Mouse (Mus musculus): ENCODE results near the gene Camk1d.
"Not testable (repeated sequence)": the region's sequence is repeated elsewhere in the genome, so short reads cannot be mapped to it uniquely, and the experiment has no call there.

Camk1d gene

GRCm38 (mm10) chr2:5572314-5573006 is 141.9 kb downstream of the Camk1d start:
- no peak for DNase-seq (ENCODE audit: low spot score in 2 of 2)

DNA sequence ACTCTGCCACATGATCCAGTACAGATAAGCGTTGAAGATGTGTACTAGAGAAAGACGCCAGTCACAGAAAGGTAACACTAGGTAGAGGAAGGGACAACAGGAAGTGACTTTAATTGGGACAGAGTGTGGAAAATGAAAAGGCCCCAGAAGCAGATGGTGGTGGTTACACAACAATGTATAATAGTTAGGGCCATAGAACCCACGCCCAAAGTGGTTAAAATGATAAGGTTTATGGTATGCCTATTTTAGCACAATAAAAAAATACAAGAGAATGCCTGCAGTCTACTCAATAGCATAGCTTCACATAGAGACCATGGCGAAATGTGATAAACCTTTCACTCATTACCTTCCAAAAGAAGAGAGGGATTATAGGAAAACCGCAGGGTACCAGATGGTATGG is 147.7 kb downstream of the Camk1d start:
- no peak for DNase-seq (ENCODE audit: low spot score in 2 of 2)

DNA sequence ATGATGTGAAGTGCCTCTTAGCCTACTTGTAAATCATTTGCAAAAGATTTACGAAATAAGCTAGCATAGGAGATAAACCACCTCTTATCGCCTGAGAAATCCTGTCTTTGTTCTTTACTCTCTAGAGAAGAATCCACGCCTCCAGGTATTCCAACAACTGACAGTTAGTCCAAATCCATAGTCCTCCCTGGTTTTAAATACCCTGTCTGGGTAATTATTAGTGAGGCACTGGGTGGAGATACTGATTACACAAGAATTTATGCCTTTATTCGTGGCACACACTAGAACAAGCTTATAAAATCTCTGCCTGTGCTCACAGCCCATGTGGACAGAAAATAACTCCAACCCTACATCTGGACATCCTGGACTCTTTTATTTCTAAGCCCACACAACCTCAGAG is 150.6 kb downstream of the Camk1d start:
- no peak for DNase-seq (ENCODE audit: low spot score in 2 of 2)

DNA sequence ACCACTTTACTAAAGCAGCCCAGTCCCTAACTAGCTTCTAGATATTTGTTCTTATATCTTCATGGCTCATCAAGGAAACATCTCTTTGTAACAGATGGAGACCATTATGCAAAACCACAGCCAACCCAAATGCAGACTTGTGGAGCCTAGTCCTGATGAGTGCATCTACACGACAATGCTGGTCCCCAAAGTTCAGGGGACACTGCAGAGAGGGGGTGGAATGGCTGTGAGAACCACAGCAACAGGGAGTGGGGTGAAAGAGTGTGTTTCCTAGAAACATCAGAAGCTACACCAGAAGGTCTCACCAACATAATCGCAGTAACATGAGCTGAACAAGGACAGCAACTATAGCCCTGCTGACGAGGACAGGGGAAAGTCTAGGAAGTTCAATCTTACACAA is 152.9 kb downstream of the Camk1d start:
- DNase-seq (ENCODE audit: low spot score in 2 of 2) = no peak

GRCm38 (mm10) chr2:5553264-5553663 is 161.1 kb downstream of the Camk1d start:
- peak in 1 of 2 experiments; percentile 22 for DNase-seq (ENCODE audit: low spot score in 2 of 2)

- no peak for DNase-seq (ENCODE audit: low spot score in 2 of 2)
These were observed 162.5 kb downstream of the Camk1d start for GRCm38 (mm10) chr2:5551758-5552255.

DNA sequence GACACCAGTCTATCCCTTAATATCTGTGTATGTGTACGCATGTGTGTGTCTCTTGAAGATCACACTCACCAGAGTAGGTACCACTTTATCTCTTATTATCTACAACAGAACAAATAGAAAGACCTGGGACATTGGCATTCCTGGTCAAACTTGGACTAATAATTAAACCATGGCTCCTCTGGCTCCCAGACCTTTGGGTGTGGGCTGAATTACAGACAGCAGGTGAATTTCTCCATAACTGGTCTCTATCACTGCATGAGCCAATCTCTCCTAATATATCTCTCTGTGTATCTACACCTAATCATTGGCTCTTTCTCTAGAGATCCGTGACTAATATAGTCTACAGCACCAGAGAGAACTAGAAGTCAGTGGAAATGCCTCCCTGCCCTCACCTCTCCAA is 165.0 kb downstream of the Camk1d start:
- DNase-seq (ENCODE audit: low spot score in 2 of 2) = no peak

DNA sequence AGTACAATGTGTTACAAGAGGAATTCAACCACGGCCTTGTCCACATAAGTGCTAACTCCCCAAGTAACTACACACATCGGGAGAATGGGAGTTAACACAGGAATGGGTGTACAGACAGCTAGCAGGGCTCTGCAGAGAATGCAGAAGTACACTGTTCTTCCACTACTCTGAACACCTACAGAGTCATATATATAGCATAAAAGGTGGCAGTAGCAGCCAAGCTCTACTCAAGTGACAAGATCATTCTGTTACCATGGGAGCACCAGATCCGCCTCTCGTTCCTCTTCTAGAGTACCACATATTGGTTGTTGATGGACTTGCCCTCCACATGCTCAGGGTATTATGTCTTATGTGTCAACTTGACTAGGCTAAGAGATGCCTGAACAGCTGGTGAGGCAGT is 165.4 kb downstream of the Camk1d start:
- DNase-seq (ENCODE audit: low spot score in 2 of 2) = no peak

DNA sequence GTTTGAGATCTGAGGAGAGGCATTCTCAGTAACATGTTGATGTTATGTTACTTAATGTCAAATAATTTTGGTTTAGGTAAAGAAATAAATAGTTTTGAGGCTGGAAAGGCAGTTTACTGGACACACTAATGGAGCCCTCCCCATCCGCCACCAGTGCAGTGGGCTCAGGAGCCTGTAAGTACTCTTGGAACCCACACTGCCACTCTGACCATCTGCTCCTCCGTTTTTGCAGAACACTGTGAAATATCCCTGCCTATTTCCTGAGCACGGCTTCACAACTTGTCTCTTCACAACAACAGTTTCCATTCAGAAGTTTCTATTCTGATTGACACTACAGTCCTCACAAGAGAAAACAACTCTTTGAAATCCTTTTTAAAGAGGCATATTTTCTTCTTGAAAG is 173.4 kb downstream of the Camk1d start:
- DNase-seq (ENCODE audit: low spot score in 2 of 2) = no peak

GRCm38 (mm10) chr2:5539894-5540293 is 174.4 kb downstream of the Camk1d start:
- DNase-seq (ENCODE audit: low spot score in 2 of 2) = not testable (repeated sequence)

- DNase-seq (ENCODE audit: low spot score in 2 of 2) = peak; percentile 23 to 35
These were observed 180.4 kb downstream of the Camk1d start for GRCm38 (mm10) chr2:5533868-5534267.

DNA sequence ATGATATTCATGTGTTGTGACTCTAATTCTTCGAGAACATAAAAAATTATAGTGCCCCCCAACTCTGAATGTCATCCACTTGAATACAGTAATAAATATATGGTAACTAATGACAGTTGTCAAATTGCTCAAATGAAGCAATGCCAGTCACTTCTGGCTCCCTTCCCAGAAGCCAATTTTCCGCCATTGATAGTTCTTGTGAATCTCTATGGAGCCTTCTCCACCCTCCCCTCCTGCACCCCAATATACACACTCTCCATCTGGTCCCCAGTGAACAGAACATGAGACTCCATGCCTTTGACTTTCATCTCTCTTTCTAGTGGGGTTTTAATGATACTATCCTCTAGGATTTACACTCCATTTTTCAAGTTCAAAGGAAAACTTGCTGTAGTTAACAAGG is 184.3 kb downstream of the Camk1d start:
- no peak for DNase-seq (ENCODE audit: low spot score in 2 of 2)

- DNase-seq (ENCODE audit: low spot score in 2 of 2) = no peak
These were observed 195.1 kb downstream of the Camk1d start for GRCm38 (mm10) chr2:5519221-5519669.

DNA sequence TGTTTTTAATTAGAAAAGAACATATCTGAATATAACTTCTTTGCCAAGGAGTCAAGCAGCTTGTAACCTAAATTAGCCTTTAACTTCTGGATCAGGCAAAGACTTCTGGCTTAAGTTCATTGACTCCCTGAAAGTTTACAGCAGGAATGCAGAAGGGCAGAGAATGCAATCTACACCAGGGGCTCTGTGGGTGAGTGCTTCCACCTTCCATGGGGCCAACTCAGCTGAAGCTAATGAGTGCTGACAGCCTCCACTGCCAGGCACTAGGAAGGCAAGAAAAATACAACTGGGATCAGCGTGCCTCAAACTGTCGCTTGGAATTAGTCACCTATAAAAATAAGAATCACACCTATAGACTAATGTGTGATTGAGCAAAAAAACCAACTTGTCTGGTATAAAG is 199.2 kb downstream of the Camk1d start:
- no peak for DNase-seq (ENCODE audit: low spot score in 2 of 2)

DNA sequence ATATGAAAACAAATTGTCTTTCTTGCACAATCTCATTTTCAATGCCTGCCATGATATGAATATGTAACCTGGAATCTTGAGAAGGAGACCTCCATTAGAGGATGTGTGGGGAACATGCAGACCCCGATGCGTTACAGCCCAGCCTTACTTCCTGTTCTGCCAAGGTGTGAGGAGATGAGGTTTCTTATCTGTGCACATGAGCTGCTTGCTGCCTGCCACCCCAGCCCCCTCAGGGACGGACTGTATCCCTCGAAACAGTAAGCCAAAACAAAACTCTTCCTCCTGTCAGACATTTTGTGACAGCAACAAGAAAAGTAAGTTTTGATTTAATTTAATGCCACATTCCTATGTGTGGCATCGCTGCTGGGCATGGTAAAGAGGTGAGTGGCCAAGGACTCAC is 200.2 kb downstream of the Camk1d start:
- no peak for DNase-seq (ENCODE audit: low spot score in 2 of 2)

DNA sequence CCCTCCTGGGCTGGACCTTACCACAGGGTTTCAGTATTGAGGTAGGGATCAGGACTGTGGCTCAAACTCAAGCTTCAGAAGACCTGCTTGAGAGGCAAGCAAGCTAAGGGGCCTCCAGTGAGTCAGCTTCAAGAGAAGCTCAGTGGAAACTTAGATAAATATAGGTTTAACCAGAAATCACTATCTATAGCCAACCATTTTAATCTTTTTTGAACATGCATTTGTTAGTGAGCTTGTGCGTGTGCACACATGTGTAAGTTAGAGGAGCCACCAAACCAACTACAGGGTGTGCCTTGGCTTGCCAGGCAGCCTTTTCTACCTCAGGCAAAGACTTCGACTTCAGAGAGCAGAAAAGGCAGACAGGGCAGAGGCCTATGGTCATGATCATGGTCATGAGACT is 200.7 kb downstream of the Camk1d start:
- no peak for DNase-seq (ENCODE audit: low spot score in 2 of 2)

DNA sequence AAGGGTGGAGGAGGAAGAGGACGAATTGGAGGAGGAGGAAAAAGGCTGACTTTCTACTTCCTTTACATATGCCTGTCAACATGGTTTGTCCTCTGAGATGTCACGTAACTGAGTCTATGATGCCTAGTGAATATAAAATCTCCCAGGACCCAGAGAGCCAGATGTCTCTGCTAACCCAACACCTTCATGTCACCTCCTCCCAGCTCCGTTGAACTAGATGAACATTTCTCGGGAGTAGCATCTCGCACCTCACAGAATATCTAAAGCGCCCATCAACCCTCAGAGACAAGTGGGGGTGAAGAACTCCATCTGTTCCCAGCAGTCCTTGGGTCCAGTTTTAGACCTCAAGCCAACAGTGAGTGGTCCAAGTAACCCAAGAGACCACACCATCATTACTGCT is 204.3 kb downstream of the Camk1d start:
- no peak for DNase-seq (ENCODE audit: low spot score in 2 of 2)

GRCm38 (mm10) chr2:5499620-5500019 is 214.7 kb downstream of the Camk1d start:
- DNase-seq (ENCODE audit: low spot score in 2 of 2) = no peak

GRCm38 (mm10) chr2:5489916-5490315 is 224.4 kb downstream of the Camk1d start:
- no peak for DNase-seq (ENCODE audit: low spot score in 2 of 2)

- DNase-seq (ENCODE audit: low spot score in 2 of 2) = no peak
These were observed 227.0 kb downstream of the Camk1d start for GRCm38 (mm10) chr2:5487344-5487743.

- DNase-seq (ENCODE audit: low spot score in 2 of 2) = no peak
These were observed 227.7 kb downstream of the Camk1d start for GRCm38 (mm10) chr2:5486663-5487062.

GRCm38 (mm10) chr2:5485786-5486185 is 228.5 kb downstream of the Camk1d start:
- DNase-seq (ENCODE audit: low spot score in 2 of 2) = no peak

GRCm38 (mm10) chr2:5479886-5480285 is 234.4 kb downstream of the Camk1d start:
- no peak for DNase-seq (ENCODE audit: low spot score in 2 of 2)

- DNase-seq (ENCODE audit: low spot score in 2 of 2) = no peak
These were observed 235.6 kb downstream of the Camk1d start for GRCm38 (mm10) chr2:5478709-5479108.
